Mouse (Mus musculus) myocyte (in vitro differentiated cells): ENCODE measurements at regions not wholly inside any gene's neighbourhood (a gene's known extent, or its start where the extent isn't known, plus 50 kb on each side); places are given as distances from the start of the nearest gene placed in this dataset.
A peak's percentile ranks its signal among the peaks of the same experiment; 100 is the strongest.

Experiments
- H3K27me3 ChIP-seq: one replicate; pipeline ENCODE4 v1.6.1; 2011; ENCODE audit not compliant: control insufficient read depth, insufficient read depth, insufficient read length
- H3K36me3 ChIP-seq: one replicate; pipeline ENCODE4 v1.6.1; 2011; ENCODE audit not compliant: control insufficient read depth, insufficient read depth
- H3K4me2 ChIP-seq: one replicate; pipeline ENCODE4 v1.6.1; 2011; ENCODE audit warnings: low read depth, control low read depth
- H3K4me3 ChIP-seq: one replicate; pipeline ENCODE4 v1.5.1; 2011; ENCODE audit warnings: mild to moderate bottlenecking, control low read depth, moderate library complexity
- H3K79me2 ChIP-seq: one replicate; pipeline ENCODE4 v1.6.1; 2011; ENCODE audit not compliant: control insufficient read depth, insufficient read depth
- H3ac ChIP-seq: one replicate; pipeline ENCODE4 v1.6.1; 2011; ENCODE audit not compliant: control insufficient read depth, insufficient read length
- CEBPB ChIP-seq: IDR thresholded peaks from 2 replicates; pipeline ENCODE4 v1.6.1; 2011; ENCODE audit warnings: mild to moderate bottlenecking, moderate library complexity; ENCODE audit not compliant: poor library complexity, insufficient read depth, severe bottlenecking
- E2F4 ChIP-seq: IDR thresholded peaks from one replicate; pipeline ENCODE4 v1.6.1; 2011; ENCODE audit warnings: mild to moderate bottlenecking, control low read depth, moderate library complexity; ENCODE audit not compliant: insufficient read depth
- MAX ChIP-seq: IDR thresholded peaks from one replicate; pipeline ENCODE4 v1.6.1; 2011; ENCODE audit warnings: low read depth, mild to moderate bottlenecking, control low read depth
- MYOD1 ChIP-seq, 3 experiments: IDR thresholded peaks; one replicate each; pipeline ENCODE4 v1.6.1; 2011; ENCODE audit warnings: control low read depth in 2 of 3, low read depth in 2 of 3, mild to moderate bottlenecking in 2 of 3, moderate library complexity in 1 of 3; ENCODE audit not compliant: insufficient read length in 2 of 3, control insufficient read depth in 1 of 3
- MYOG ChIP-seq, 3 experiments: IDR thresholded peaks; one replicate each; pipeline ENCODE4 v1.6.1; 2011; ENCODE audit warnings: control low read depth in 2 of 3, low read depth in 2 of 3, mild to moderate bottlenecking in 2 of 3; ENCODE audit not compliant: insufficient read length in 2 of 3, control insufficient read depth in 1 of 3, insufficient read depth in 1 of 3
- POLR2A ChIP-seq: IDR thresholded peaks from one replicate; pipeline ENCODE4 v1.6.1; 2011; ENCODE audit warnings: low read depth, mild to moderate bottlenecking, control low read depth, moderate library complexity; ENCODE audit not compliant: insufficient read length
- POLR2AphosphoS2 ChIP-seq: IDR thresholded peaks from one replicate; pipeline ENCODE4 v1.6.1; 2011; ENCODE audit warnings: low read depth, control low read depth; ENCODE audit not compliant: insufficient read length
- REST ChIP-seq: IDR thresholded peaks from one replicate; pipeline ENCODE4 v1.6.1; 2011; ENCODE audit warnings: mild to moderate bottlenecking, control low read depth, moderate library complexity; ENCODE audit not compliant: insufficient read depth, insufficient read length
- SRF ChIP-seq: IDR thresholded peaks from one replicate; pipeline ENCODE4 v1.6.1; 2011; ENCODE audit warnings: low read depth; ENCODE audit not compliant: control insufficient read depth, insufficient read length
- TCF12 ChIP-seq: IDR thresholded peaks from one replicate; pipeline ENCODE4 v1.6.1; 2011; ENCODE audit warnings: mild to moderate bottlenecking, control low read depth; ENCODE audit not compliant: poor library complexity, insufficient read depth, severe bottlenecking
- TCF3 ChIP-seq: IDR thresholded peaks from one replicate; pipeline ENCODE4 v1.6.1; 2011; ENCODE audit warnings: low read depth, control low read depth; ENCODE audit not compliant: insufficient read length
- USF1 ChIP-seq: IDR thresholded peaks from one replicate; pipeline ENCODE4 v1.6.1; 2011; ENCODE audit warnings: low read depth, mild to moderate bottlenecking, control low read depth, moderate library complexity

DNA sequence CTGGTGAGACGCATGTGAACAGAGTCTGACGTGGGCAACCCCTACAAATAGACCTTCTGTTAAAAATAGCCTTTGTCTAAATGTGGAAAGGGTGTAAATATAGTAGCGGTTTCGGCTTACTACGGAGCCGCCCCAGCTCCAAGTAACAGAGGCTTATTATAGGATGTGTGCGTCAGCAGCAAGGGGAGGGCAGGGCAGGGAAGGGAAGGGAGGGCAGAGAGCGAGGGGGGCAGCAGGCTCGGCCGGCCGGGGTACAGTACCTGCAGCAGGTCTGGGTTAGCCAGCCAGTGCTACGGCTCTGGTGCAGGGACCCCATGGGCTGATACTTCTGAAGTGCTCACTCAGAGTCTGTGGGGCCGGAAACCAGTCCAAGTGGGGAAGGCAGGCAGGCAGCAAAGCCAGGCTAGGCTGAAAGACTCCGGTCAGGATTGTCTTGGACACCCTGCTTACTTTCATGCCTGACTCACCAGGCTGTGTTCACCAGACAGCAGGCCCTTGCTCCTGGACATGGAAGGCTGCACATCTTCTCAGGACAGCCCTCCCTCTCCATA lies 129.5 kb downstream of the Sec61b start:
- H3K36me3 ChIP-seq, result no peaks in the 10 kb centered on the region
- no peak overlapping the region for H3ac ChIP-seq
- peak overlapping the region; percentile 10 for H3K4me3 ChIP-seq
- H3K79me2 ChIP-seq, result no peaks in the 10 kb centered on the region
- peak overlapping the region; percentile 88 for H3K4me2 ChIP-seq
- H3K27me3 ChIP-seq, result peaks cover 16% of the 10 kb centered on the region
- TF ChIP-seq POLR2AphosphoS2 (no peak), TCF12 (no peak)

DNA sequence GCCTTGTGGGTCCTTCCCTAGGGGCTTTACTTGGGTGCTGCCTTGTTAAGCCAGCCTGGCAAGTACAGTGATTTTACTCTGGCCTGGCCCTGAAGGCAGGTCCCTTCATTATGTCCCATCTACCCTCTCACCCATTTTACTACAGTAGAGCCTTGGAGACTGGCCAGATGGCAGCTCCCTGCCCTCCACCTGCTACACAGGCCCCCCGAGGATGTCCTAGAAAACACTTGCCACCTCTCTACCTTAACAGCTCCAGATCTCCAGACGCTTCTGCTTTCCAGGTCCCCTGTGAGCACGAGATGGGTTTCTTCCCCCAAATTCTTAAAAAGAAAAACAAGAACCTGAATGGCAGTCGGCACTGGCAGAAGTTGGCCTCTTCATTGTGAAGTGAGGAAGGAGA lies 131.2 kb downstream of the Sec61b start:
- H3K4me2 ChIP-seq, result no peak overlapping the region
- H3K4me3 ChIP-seq, result no peak overlapping the region
- TF ChIP-seq REST (no peak), MYOD1 (IDR thresholded peaks at IDR 0.05; ENCODE audit: control insufficient read depth in 1 of 3, insufficient read length in 2 of 3, low read depth in 2 of 3) (no peak), MYOG (IDR thresholded peaks at IDR 0.05; ENCODE audit: control insufficient read depth in 1 of 3, insufficient read depth in 1 of 3, insufficient read length in 2 of 3, low read depth in 2 of 3) (no peak), POLR2A (no peak), MAX (no peak), TCF12 (no peak), SRF (no peak), POLR2AphosphoS2 (no peak), E2F4 (no peak)

DNA sequence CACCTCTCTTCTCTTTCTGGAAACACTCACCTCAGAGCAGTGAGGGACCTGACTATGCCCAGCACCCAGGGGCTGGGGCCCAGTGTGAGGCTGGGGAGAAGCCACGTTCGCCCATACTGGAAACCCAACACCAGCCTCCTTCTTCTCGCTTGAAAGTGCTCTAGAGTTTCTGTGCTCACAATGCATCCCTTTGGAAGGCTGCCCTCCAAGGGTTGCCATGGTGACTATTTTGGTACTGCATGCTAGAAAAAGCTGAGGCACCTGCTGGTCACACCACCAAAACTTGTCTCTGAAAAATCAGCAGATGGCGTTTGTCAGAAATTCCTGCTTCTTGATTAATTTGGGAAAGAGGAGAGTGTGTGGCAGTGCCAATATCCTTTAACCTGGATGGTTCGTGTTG lies 134.2 kb downstream of the Sec61b start:
- peaks cover 29% of the 10 kb centered on the region for H3K27me3 ChIP-seq
- H3K4me3 ChIP-seq, result no peak overlapping the region
- H3ac ChIP-seq, result no peak overlapping the region
- H3K4me2 ChIP-seq, result no peak overlapping the region
- TF ChIP-seq USF1, result no peak
- TF ChIP-seq E2F4, result no peak
- no peak for TF ChIP-seq MYOG (IDR thresholded peaks at IDR 0.05; ENCODE audit: control insufficient read depth in 1 of 3, insufficient read depth in 1 of 3, insufficient read length in 2 of 3, low read depth in 2 of 3)
- TF ChIP-seq CEBPB, result no peak
- TF ChIP-seq TCF12, result no peak
- TF ChIP-seq POLR2A, result no peak
- TF ChIP-seq MAX, result no peak
- no peak for TF ChIP-seq MYOD1 (IDR thresholded peaks at IDR 0.05; ENCODE audit: control insufficient read depth in 1 of 3, insufficient read length in 2 of 3, low read depth in 2 of 3)
- no peak for TF ChIP-seq POLR2AphosphoS2
- no peak for TF ChIP-seq TCF3
- TF ChIP-seq SRF, result no peak
- TF ChIP-seq REST, result no peak
- no peaks in the 10 kb centered on the region for H3K79me2 ChIP-seq
- H3K36me3 ChIP-seq, result no peaks in the 10 kb centered on the region

More for the DNA sequence above, 131.2 kb downstream of the Sec61b start:
- Histone ChIP-seq H3ac (no peak overlapping the region), H3K79me2 (no peaks in the 10 kb centered on the region), H3K27me3 (peaks cover 19% of the 10 kb centered on the region), H3K36me3 (no peaks in the 10 kb centered on the region)

DNA sequence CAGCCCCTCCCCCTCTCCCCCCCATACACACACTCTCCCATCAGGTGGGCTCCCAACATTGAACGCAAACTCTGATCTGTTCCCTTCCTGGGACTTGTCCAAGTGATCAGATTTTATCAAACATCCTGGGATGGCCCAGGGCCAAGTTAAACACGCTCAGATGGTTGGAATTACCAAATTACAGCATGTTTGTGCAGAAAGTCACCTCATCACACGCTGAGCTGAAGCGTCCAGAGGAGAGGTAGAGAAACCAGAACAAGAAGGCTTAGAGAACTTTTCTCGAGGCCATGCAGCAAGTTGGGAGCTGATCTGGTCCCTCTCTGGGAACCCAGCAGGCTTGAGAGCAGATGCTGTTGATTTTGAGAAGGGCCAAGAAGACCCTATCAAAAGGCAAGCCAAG lies 136.5 kb downstream of the Sec61b start:
- no peak overlapping the region for H3K4me2 ChIP-seq

DNA sequence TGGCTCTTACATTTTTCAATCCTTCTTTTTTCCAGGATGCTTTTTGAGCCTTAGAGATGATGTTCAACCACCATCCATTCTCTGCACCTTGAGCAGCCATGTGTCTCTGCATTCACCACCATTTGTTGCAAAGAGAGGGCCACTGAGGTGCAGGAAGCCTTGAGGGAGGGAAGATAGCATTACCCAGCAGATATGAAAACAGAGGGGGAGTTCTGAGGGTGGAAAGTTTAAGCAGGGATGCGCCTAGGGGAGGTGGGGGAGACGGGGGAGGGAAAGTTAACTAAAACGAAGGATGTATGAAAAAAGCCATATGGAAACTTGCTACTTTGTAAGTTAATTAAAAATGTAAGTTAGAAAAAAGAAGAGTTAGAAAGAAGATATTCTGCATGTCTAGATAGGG lies 142.1 kb downstream of the Sec61b start:
- H3K79me2 ChIP-seq, result no peaks in the 10 kb centered on the region
- H3K4me3 ChIP-seq, result no peak overlapping the region
- H3K36me3 ChIP-seq, result no peaks in the 10 kb centered on the region
- H3K4me2 ChIP-seq, result no peak overlapping the region
- peaks cover 9% of the 10 kb centered on the region for H3K27me3 ChIP-seq
- TF ChIP-seq E2F4 (no peak), MYOG (IDR thresholded peaks at IDR 0.05; ENCODE audit: control insufficient read depth in 1 of 3, insufficient read depth in 1 of 3, insufficient read length in 2 of 3, low read depth in 2 of 3) (no peak), SRF (no peak), POLR2A (no peak), MAX (no peak), POLR2AphosphoS2 (no peak), MYOD1 (IDR thresholded peaks at IDR 0.05; ENCODE audit: control insufficient read depth in 1 of 3, insufficient read length in 2 of 3, low read depth in 2 of 3) (no peak), USF1 (no peak), REST (no peak), TCF3 (no peak), CEBPB (no peak), TCF12 (no peak)
- no peak overlapping the region for H3ac ChIP-seq

More for the DNA sequence above, 136.5 kb downstream of the Sec61b start:
- H3K4me3 ChIP-seq, result no peak overlapping the region
- peaks cover 29% of the 10 kb centered on the region for H3K27me3 ChIP-seq
- H3K36me3 ChIP-seq, result no peaks in the 10 kb centered on the region
- H3K79me2 ChIP-seq, result no peaks in the 10 kb centered on the region
- H3ac ChIP-seq, result no peak overlapping the region
- TF ChIP-seq MAX, result no peak
- no peak for TF ChIP-seq USF1
- no peak for TF ChIP-seq E2F4
- no peak for TF ChIP-seq TCF3
- no peak for TF ChIP-seq SRF
- no peak for TF ChIP-seq CEBPB
- TF ChIP-seq POLR2AphosphoS2, result no peak
- TF ChIP-seq MYOD1 (IDR thresholded peaks at IDR 0.05; ENCODE audit: control insufficient read depth in 1 of 3, insufficient read length in 2 of 3, low read depth in 2 of 3), result no peak
- no peak for TF ChIP-seq REST
- no peak for TF ChIP-seq TCF12
- no peak for TF ChIP-seq POLR2A
- TF ChIP-seq MYOG (IDR thresholded peaks at IDR 0.05; ENCODE audit: control insufficient read depth in 1 of 3, insufficient read depth in 1 of 3, insufficient read length in 2 of 3, low read depth in 2 of 3), result no peak
